Mouse (Mus musculus): ENCODE data around the gene Olfr1099. TPM values are rescaled to one million over a fixed set of nuclear protein-coding genes. Genes with fewer than 3 reads are reported as not detected.

Gene Olfr1099
- not detected in 2 replicates for polyA plus RNA-seq (2012; rRNA removed)

DNA sequence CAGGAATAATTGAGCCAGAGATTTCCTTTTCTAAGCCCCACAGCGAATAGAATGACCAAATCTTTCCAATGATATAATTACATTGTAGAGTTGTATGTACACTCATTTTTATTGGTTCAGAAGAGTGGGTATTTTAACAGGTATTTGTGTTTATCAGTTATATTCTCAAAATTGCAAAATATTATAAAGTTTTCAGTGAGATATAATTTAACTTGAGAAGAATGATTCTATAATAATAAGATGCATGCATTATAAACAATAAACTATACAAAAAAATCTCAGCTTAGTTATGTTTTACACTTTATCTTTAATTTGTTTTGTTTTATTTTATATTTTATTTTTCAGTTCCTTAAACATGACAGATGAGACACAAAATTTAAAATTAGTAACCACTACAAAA lies at the start of gene Olfr1099:
Gene Olfr1099 (minus strand): TSS at position 101 of the 400 bp plus-strand sequence.
- TF ChIP-seq CTCF (IDR thresholded peaks at IDR 0.05; ENCODE audit: borderline replicate concordance, extremely low read depth, insufficient read depth, insufficient read length), result no peak
- no peak for TF ChIP-seq POLR2A (IDR thresholded peaks at IDR 0.05; ENCODE audit: borderline replicate concordance, extremely low read depth, insufficient read depth, insufficient read length, poor library complexity, severe bottlenecking)

GRCm38 (mm10) chr2:86998098-86998497 lies 37.6 kb upstream of the Olfr1099 start, which contains the start of gene Olfr1102:
Gene Olfr1102 (plus strand): TSS chr2:86998398.
- DNase-seq (ENCODE audit: low read depth), result no peak
- no peak for TF ChIP-seq CTCF (IDR thresholded peaks at IDR 0.05; ENCODE audit: borderline replicate concordance, extremely low read depth, insufficient read depth, insufficient read length)
- no peak for TF ChIP-seq POLR2A (IDR thresholded peaks at IDR 0.05; ENCODE audit: borderline replicate concordance, extremely low read depth, insufficient read depth, insufficient read length, poor library complexity, severe bottlenecking)

More for the DNA sequence above, at the start of gene Olfr1099:
- DNase-seq (ENCODE audit: low read depth), result no peak

DNA sequence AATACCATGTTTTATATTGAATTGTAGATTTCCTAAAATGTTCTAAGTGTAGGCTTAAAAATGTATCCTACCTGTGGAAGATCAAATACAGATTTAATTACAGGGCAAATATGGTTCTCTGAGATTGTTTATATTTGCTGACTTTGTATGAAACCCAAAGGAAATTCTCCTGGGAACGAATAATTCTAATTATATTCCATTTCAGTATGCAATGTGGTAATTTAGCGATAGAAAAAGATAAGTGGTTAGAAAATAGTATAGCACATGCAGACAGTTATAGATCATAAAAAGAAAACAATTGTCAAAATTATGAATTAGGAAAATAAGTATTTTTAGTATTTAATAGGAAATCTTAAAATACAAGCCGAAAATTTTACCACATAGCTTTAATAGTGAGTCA lies 30.6 kb upstream of the Olfr1099 start, which contains the start of gene Olfr1101:
Gene Olfr1101 (minus strand): TSS at position 101 of the 400 bp plus-strand sequence.
- no peak for TF ChIP-seq CTCF (IDR thresholded peaks at IDR 0.05; ENCODE audit: borderline replicate concordance, extremely low read depth, insufficient read depth, insufficient read length)
- TF ChIP-seq POLR2A (IDR thresholded peaks at IDR 0.05; ENCODE audit: borderline replicate concordance, extremely low read depth, insufficient read depth, insufficient read length, poor library complexity, severe bottlenecking), result no peak
- DNase-seq (ENCODE audit: low read depth), result no peak

GRCm38 (mm10) chr2:86979854-86980253 lies 19.4 kb upstream of the Olfr1099 start, which contains the start of gene Olfr1100:
Gene Olfr1100 (minus strand): TSS chr2:86979954.
- no peak for TF ChIP-seq POLR2A (IDR thresholded peaks at IDR 0.05; ENCODE audit: borderline replicate concordance, extremely low read depth, insufficient read depth, insufficient read length, poor library complexity, severe bottlenecking)
- no peak for TF ChIP-seq CTCF (IDR thresholded peaks at IDR 0.05; ENCODE audit: borderline replicate concordance, extremely low read depth, insufficient read depth, insufficient read length)

DNA sequence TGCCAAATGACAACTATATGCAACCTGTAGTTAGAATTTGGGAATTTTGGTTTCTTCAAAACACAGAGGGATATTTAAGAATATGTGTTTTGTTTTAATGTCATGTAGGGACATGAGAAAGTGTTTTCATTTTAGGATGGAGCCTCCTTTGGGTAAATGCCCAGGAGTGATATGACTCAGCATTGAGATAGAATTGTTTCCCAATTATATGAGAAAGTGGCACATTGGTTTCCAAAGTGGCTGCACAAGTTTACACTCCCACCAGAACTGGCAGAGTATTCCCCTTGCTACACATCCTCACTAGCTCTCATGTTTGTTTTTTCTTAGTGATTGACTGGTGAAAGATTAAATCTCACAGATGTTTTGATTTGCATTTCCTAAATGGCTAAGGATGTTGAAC lies 33.9 kb downstream of the Olfr1099 start:
- DNase-seq (ENCODE audit: low read depth), result no peak
- no peak for TF ChIP-seq CTCF (IDR thresholded peaks at IDR 0.05; ENCODE audit: borderline replicate concordance, extremely low read depth, insufficient read depth, insufficient read length)
- TF ChIP-seq POLR2A (IDR thresholded peaks at IDR 0.05; ENCODE audit: borderline replicate concordance, extremely low read depth, insufficient read depth, insufficient read length, poor library complexity, severe bottlenecking), result no peak

More at GRCm38 (mm10) chr2:86979854-86980253, 19.4 kb upstream of the Olfr1099 start, which contains the start of gene Olfr1100:
- no peak for DNase-seq (ENCODE audit: low read depth)

DNA sequence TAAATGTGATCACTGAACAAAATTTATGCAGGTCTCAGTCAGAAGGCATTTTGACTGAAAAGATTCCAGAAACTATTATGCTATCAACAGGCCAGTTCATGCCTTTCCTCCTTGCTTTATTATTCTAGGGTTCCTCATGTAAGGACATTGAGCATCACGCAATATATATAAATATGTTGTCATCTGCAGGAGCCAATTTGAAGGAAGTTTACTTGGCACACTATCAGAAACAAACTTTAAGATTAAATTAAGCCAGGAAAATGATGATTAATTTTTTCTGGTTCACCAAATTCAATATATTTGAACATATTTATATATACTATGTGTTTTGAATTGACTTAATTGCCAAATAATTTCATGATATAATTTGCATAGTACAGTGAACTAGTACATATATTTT lies 36.0 kb downstream of the Olfr1099 start, which contains the start of gene Olfr1098:
Gene Olfr1098 (minus strand): TSS at position 101 of the 400 bp plus-strand sequence.
- TF ChIP-seq POLR2A (IDR thresholded peaks at IDR 0.05; ENCODE audit: borderline replicate concordance, extremely low read depth, insufficient read depth, insufficient read length, poor library complexity, severe bottlenecking), result no peak
- no peak for DNase-seq (ENCODE audit: low read depth)

DNA sequence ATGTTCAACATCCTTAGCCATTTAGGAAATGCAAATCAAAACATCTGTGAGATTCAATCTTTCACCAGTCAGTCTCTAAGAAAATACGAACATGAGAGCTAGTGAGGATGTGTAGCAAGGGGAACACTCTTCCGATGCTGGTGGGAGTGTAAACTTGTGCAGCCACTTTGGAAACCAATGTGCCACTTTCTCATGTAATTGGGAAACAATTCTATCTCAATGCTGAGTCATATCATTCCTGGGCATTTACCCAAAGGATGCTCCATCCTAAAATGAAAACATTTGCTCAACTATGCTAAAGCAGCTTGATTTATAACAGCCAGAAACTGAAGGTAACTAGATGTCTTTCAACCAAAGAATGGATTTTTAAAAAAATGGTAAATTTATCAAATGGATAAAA lies 54.8 kb downstream of the Olfr1099 start:
- no peak for DNase-seq (ENCODE audit: low read depth)
- no peak for TF ChIP-seq CTCF (IDR thresholded peaks at IDR 0.05; ENCODE audit: borderline replicate concordance, extremely low read depth, insufficient read depth, insufficient read length)
- TF ChIP-seq POLR2A (IDR thresholded peaks at IDR 0.05; ENCODE audit: borderline replicate concordance, extremely low read depth, insufficient read depth, insufficient read length, poor library complexity, severe bottlenecking), result no peak

Other genes with a start within 250 kb of the Olfr1099 start
- gene Olfr1089, start 227.0 kb downstream of the Olfr1099 start, polyA plus RNA-seq (2012; rRNA removed), result not detected in 2 replicates
- not detected in 2 replicates for gene Olfr1090, start 201.7 kb downstream of the Olfr1099 start, polyA plus RNA-seq (2012; rRNA removed)
- not detected in 2 replicates for gene Olfr1093, start 178.2 kb downstream of the Olfr1099 start, polyA plus RNA-seq (2012; rRNA removed)
- not detected in 2 replicates for gene Olfr141, start 150.7 kb downstream of the Olfr1099 start, polyA plus RNA-seq (2012; rRNA removed)
- gene Olfr1094, start 136.0 kb downstream of the Olfr1099 start, polyA plus RNA-seq (2012; rRNA removed), result not detected in 2 replicates
- gene Olfr1095, start 109.0 kb downstream of the Olfr1099 start, polyA plus RNA-seq (2012; rRNA removed), result not detected in 2 replicates
- not detected in 2 replicates for gene Gm13723, start 85.9 kb downstream of the Olfr1099 start, polyA plus RNA-seq (2012; rRNA removed)
- gene Olfr1097, start 68.5 kb downstream of the Olfr1099 start, polyA plus RNA-seq (2012; rRNA removed), result not detected in 2 replicates
- not detected in 2 replicates for gene Olfr1098, start 36.1 kb downstream of the Olfr1099 start, polyA plus RNA-seq (2012; rRNA removed)
- not detected in 2 replicates for gene Olfr1100, start 19.3 kb upstream of the Olfr1099 start, polyA plus RNA-seq (2012; rRNA removed)
- gene Olfr1101, start 30.5 kb upstream of the Olfr1099 start, polyA plus RNA-seq (2012; rRNA removed), result not detected in 2 replicates
- gene Olfr1102, start 37.7 kb upstream of the Olfr1099 start, polyA plus RNA-seq (2012; rRNA removed), result not detected in 2 replicates
- not detected in 2 replicates for gene Olfr1104, start 66.4 kb upstream of the Olfr1099 start, polyA plus RNA-seq (2012; rRNA removed)
- gene Olfr1105, start 75.8 kb upstream of the Olfr1099 start, polyA plus RNA-seq (2012; rRNA removed), result not detected in 2 replicates
- gene Olfr1106, start 91.6 kb upstream of the Olfr1099 start, polyA plus RNA-seq (2012; rRNA removed), result not detected in 2 replicates
- gene Olfr1107, start 115.1 kb upstream of the Olfr1099 start, polyA plus RNA-seq (2012; rRNA removed), result not detected in 2 replicates
- gene Olfr1109, start 135.3 kb upstream of the Olfr1099 start, polyA plus RNA-seq (2012; rRNA removed), result not detected in 2 replicates
- not detected in 2 replicates for gene Olfr259, start 153.9 kb upstream of the Olfr1099 start, polyA plus RNA-seq (2012; rRNA removed)
- not detected in 2 replicates for gene Olfr1110, start 179.6 kb upstream of the Olfr1099 start, polyA plus RNA-seq (2012; rRNA removed)
- not detected in 2 replicates for gene Olfr1111, start 191.9 kb upstream of the Olfr1099 start, polyA plus RNA-seq (2012; rRNA removed)
- gene Olfr1112, start 227.1 kb upstream of the Olfr1099 start, polyA plus RNA-seq (2012; rRNA removed), result not detected in 2 replicates
- not detected in 2 replicates for gene Olfr1113, start 248.3 kb upstream of the Olfr1099 start, polyA plus RNA-seq (2012; rRNA removed)

Measured in brain, embryonic 14.5 days (tissue).